Mouse (Mus musculus) cerebellum, adult 11-12 months (tissue): ENCODE data around the gene Ralgapa2.

Experiments used
- DNase-seq: peaks from one replicate; pipeline ENCODE4 v3.0.0; 2022

Ralgapa2 gene

DNA sequence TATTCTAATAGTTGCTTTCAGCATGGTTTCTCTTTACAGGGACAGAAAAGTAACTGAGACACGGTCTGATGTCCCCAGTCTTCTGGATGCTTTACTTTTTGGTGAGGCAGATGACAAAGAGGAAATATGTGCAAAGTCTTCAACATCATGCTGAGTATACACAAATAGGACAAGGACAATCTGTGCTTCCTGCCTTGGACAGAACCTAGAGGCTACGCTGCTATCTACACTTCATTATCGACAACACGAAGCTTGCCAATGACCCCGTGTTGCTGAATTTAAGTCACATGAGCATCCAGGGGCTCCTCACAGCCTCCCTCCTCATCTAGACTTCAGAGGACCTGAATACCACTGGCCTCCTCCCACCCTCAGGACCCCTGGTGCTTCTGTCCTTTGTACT is 161.9 kb downstream of the Ralgapa2 start:
- no peak for DNase-seq

DNA sequence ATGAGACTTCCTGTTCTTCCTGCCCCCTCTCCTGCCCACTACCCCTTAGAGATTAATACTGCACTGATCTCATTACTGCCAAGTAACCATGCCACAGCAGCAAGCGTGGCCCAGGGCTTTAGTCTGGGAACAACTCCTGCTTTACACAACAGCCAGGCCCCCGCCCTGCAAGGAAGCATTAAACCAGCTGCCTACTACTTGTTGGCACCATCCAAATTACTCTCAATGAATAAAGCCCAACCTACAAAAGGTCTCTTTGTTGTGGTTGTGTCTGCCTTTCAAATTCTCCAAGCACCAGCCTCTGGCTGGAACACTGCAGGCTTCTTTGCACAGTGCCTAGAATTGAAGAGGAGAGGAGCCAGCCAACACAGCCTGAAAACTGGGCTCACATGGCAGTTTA is 164.2 kb downstream of the Ralgapa2 start:
- DNase-seq, result no peak

DNA sequence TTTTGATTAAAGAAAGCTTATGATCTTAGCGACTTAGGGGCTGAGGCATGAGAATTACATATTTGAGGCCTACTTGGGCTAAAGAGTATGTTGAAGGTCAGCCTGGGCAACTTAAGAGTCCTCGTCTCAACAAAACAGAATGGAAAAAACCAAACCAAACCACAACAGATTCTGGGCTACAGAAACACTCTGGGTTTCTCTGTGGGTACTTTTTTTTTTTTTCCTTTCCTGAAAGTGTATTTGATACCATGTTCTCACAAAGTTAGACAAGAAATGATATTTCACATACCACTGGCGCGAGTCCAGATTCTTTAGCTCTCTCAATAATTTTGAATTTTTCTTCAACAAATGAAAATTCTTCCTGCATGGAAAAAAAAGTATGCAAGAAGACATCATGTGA is 172.1 kb downstream of the Ralgapa2 start:
- no peak for DNase-seq

DNA sequence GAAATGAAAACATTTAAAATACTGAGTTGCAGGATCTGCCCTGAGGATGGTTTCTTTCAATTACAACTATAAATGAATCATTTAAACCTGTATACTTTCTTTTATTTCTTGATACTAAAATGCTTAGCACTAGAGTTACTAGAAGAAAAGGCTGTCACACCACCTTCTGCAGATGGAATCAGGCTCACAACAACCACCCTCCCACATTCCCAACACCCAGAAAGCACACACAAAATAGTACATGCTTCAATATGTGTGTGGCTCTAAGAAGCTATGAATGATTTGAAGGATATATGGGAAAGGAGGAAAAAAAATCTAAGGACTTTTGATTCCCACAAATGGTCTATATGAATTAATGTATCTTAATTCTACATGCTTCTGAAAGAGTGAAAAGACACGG is 174.6 kb downstream of the Ralgapa2 start:
- DNase-seq, result no peak

DNA sequence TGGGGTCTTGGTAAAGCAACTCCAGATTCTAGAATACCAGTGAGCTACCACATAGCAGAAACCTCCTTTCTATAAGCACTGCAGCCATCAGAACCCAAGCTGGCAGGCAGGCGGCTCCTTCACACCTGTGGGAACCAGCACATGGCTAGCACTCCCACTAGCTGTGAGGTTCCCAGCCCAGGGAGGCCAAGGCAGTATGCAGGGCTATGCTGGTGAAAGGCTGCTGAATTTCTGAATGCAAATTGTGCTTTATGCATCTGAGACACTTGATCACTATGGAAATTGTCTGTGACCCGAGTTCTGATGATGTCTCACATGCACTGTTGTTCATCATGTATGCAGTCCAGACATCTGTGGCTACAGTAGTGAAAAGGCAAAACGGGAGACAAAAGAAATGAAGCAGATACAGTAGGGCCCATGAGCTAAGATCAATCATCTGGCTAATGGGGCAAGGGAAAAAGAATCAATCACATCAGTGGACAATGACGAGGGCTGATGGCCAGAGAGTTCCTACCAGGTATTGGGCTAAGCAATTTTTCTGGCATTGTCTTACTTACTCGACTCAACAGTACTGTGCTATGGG is 180.2 kb downstream of the Ralgapa2 start:
- DNase-seq, result no peak

DNA sequence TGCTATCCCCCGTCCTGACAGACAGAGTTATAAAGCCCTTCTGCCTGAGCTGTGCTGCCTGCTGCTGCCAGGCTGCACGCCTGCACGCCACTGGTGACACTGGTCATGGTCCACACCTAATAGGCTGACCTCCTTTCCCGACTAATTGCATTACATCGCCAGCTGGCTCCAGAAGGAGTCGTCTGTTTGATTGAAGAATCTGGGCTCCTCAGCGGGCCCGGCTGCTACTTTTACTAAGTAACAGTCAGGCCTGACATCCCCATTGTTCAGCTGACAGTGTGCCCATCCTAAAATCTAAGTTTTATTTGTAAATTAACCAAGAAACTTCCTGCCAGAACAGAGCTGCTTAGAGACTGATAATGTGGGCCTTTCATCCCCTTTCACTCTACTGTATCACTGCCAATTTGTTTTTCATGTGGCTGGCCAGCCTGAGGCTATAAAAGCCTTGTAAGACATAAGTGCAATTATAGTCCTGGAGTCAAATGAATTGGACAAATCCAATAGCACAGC is 181.3 kb downstream of the Ralgapa2 start:
- peak; percentile 72 for DNase-seq

DNA sequence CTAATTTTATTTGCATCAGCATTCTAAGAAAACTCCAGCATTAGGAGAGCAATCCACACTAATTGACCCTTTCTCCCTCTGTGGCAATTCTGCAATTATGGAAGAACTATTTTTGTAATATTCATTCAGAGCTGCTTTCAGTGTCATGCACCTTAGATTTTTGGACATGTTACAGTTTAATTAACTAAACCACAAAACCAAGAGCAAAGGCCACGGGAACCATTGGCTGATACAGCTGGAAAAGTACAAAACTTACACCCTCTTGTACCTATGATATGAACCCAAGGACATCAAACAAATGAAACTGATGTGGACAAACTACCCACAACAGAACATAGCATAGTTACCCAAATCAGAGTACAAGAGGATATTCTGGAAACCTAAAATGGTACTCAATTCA is 182.0 kb downstream of the Ralgapa2 start:
- DNase-seq, result no peak

DNA sequence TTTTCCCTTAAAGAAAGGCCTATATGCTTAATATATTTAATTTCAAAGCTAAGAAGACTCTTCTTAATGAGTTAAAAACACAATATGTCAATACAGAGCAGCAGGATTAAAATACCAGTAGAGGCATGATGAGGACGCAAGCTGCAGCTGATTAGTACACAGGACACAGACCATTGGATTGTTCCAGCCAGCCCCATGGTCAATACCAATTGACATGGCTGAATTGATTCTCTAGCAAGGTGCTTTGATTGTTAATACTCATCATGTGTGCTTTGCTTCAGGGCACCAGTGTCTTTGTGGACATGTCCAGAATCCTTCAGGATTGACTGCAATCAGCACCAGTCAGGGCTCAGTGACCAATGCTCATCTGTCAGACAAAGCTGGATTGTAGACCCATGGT is 185.5 kb downstream of the Ralgapa2 start:
- no peak for DNase-seq

DNA sequence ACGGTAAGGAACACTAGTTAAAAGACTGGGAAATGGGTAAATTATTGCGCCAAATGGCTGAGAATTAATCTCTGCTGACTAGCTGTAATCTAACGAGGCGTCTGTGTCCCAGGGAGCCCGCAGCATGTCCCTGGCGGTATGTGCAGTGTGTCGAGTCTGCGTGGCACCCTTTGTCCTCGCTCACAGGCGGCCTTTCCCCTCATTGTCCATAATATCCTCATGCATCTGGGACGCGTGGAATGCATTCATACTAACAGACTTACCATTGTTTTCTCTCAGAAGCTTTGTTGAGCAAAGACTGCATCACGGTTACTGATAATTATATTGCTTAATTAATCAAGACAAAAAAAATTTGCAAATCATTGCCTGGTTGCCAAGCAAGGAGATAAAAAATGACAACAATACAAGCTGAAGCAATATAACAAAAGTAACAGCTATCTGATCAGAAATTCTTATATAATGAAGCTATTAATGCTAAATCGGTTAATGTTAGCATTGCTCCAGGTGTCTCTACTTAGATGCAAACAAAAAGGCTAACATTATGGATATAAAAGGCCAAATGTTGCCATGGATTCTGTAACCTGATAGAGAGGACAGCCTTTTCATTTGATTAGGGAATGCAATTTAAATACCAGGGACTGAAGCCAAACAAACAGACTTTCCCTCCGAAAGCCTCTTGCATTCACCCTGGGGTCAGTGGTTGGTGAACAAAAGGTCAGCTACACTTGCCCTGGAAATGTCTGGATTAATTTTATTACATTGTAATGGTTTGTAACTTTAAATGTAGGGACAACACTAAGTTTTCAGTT is 187.0 kb downstream of the Ralgapa2 start:
- DNase-seq, result no peak

DNA sequence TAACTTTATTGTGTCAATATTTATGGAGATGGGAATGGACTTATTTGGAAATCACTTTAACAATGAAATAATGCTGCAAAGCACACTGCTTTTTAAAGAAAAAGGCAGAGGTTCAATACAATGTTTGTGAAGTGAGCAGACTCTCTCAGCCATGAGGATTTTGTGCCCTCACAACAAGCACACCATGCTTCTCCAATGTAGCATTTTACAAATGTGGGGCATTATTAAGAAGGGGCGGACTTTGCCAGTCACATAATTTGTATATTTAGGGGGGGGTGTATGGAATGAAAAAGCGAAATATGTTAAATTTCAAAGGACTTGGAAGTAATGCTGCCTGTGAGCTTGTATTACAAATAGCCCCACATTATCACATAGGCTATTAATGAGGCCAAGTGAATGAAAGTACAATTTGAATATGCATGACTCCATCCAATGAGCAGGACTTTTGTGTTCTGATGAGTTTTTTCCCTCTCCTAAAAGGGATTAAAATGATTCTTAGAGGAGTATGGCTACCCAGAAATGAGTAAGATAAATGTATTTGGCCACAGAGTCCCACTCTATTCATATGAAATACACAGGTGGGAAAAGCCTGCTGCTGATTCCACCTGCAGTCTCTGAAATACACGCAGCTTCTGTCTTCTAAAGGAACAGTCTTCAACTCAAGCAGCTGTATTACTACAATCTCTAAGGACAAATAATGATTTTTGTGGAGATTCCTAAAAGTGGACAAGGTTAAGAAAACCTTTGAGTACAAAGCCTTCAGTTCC is 187.8 kb downstream of the Ralgapa2 start:
- no peak for DNase-seq

DNA sequence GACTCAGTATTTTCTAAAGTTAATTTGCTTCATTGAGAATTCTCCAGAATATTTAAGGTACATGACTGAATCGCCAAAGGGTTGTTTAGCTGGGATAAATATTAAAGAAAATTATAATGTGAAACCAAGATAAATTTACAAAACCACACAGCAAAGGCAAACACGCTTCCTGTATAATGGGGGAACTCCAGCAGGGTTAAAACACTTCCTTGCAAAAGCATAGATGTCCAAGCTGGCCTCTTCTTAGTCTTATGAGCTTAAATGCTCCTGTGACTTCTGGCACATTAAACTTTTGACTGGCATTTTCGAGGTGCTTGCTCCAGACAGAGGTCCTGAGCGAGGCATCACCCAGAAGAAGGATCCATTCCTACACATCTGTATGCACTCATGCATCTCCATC is 188.6 kb downstream of the Ralgapa2 start:
- no peak for DNase-seq

DNA sequence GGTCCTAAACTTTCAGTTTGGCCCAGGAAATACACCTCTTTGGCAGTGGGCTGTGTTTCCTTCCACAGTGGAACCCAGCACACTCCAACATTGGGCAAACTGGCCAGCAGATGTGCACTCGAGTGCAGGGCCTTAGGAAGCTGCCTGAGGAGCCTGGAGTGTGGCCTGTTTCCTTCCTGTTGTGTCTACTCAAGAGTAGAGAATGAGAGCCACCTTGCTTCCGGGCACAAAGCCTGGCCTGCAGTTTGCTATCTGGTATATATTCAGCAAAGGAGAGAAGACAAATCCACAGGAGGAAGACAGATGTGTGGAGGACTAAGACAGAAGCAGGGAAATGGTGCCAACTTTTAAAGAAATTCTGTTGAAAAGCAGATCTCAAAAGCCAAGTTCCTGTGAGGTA is 189.4 kb downstream of the Ralgapa2 start:
- DNase-seq, result no peak

DNA sequence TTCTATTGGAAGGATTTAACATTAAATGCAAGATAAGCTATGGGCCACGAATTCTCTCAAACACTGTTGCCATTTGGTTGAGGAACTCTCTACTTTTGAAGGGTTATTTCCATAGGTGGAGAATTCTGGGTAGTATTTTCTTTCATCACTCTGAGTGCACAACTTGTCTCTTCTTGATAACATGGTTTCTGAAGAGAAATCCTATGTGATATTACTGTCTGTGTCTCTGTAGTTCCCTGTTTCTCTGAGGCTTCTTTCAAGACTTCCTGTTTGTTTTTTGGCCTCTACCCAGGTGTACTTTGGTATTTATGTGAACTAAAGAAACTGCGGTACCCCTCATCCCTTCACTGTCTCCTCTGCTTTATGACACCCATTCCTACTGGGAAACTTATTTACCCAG is 190.1 kb downstream of the Ralgapa2 start:
- no peak for DNase-seq

DNA sequence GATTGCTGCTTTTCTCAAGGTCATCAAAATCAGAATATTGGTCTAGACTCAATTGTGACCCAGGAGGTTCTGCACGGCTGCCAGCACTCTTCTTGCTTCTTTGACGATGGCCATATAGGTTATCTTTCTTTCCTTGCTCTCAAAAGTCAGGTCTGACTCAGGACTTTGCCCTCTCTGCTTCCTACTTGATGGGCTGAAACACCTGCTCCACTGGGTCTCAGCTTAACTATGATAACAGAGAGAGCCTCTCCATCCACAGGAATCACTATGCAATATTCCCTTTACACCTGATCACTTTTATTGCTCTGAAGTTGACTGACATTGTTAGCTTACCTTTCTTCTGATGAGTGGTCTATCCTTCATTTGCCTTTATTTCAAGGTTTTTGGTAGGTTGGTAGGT is 191.5 kb downstream of the Ralgapa2 start:
- DNase-seq, result no peak

DNA sequence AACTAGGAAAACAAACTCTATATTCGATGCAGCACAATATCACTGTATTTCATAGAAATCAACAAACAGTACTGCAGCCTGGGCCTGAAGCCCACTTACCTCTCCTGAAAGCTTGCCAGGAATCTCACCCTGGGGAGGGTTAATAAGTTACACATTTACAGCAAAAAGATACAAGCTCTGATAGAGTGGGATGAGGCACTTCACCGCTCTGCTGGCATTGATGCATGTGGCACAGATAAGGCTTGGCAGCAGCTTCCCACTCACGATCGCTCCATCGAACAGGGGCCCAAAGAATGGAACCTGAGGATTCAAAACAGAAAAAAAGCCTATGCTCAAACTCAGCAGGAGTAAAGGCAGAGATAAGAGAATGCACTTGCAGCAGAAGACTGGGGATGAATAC is 197.4 kb downstream of the Ralgapa2 start:
- no peak for DNase-seq

DNA sequence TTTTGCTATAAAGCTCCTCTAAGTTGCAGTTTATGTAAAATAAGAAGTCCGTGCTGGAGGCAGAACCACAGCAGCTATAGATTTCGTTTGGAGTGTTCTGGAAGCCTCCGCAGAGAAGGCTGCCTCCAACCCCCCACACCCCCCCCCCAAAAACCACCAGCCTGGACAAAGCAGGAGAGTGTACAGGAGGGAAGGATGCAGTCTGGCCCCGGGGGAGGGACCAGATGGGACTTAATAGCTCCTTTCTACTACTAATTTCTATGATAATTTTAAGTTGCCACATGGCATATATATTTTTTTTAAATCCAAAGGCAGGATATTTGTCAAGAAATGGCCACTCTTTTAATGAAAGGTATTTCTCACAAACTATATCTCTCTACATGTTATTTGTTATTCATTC is 198.3 kb downstream of the Ralgapa2 start:
- DNase-seq, result no peak

DNA sequence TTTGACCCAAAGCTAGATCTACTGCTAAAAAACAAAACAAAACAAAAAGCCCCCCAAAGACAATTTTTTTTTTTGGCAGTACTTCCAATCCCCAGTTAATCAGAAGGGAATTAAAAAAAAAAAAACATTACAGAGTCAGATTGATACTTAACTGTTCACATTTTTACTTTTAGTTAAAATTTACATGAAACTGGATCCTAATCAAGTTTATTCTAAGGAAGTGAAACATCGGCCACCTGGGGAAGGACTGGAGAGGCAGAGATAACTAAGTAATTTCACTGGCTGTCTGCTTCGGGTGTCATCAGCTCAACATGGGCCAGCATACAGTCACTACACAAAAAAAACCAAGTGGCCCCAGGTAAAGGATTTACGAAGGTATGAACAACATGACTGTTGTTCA is 201.4 kb downstream of the Ralgapa2 start:
- DNase-seq, result no peak

DNA sequence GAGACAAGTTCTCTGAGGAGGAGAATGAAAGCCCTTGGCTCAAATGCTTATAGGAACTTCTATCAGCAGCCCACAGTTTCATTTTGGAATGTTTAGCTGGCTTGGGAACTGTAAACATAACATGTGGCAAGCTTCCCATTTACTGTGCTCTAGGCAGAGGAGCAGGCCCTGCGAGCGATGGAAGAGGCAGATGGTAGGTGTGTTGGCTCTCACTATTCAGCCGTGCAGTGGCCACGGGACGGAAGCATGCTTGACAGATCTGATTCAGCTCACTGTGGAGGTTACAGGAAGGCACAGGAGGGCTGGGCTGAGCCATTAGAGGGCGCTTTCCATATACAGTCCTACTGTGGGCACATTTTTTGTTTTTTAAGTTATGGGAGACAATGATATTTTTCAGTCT is 201.9 kb downstream of the Ralgapa2 start:
- DNase-seq, result peak; percentile 89

DNA sequence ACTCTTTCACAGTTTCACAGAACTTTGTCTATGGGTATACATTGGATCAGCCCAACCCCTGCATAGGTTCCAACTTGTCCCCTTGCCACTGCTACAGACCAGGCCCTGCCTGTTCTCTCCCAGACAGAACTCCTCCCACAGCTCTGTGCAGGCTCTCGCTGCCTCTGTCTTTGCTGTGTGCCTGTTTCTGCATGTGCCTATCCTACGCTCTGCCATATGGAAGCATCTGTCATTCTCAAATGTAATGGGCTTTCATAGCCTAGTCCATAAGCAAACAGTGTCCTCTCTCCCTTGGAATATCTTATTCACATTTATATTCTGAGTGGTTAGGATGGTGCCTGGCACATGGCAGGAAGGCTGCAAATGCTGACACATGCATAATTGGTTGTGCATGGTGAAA is 202.7 kb downstream of the Ralgapa2 start:
- no peak for DNase-seq

DNA sequence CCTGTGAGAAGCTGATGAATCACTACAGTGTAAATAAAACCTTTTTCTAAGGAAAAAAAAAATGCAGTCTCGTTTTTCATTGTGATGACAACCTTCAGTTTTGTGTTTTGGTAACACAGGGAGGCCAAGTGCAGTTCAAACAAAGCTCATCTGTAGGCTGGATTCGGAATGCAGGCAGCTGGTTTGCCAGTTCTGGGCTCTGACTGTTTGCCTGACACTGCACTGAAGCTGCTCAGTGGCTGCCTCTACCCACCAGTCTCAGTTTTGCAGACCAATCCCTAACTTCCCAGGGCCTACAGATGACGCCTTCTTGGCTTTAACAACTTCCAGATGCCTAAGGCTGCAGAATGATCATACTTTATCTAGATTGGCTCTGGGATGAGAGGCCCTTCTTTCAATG is 205.1 kb downstream of the Ralgapa2 start:
- DNase-seq, result no peak

DNA sequence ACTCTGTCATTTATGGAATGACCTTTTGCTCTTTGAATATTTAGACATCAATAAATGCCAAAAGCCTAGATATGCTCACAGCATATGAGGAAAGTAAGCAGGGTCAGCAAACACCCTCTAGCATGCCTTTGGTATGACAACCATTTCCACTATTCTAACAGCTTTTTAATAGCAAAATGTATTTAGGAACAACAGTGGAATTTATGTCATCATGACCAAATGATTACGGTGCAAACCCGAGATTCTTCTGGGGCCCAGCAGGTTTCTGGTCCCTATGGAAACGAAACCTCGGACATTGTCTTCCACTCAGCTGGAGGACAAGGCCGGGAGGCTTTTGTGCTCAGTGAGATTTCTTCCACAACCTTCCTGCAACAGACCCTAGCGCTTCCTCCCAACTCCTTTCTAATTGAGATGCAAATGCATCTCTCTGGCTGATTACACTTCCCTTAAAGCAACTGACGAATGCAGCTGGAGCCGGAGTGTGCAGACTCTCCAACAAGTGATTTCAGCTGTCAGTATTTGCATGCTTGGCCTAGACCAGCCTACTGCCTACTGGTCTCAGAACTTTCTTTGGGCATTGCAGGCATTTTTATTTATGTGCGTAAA is 209.9 kb downstream of the Ralgapa2 start:
- no peak for DNase-seq

DNA sequence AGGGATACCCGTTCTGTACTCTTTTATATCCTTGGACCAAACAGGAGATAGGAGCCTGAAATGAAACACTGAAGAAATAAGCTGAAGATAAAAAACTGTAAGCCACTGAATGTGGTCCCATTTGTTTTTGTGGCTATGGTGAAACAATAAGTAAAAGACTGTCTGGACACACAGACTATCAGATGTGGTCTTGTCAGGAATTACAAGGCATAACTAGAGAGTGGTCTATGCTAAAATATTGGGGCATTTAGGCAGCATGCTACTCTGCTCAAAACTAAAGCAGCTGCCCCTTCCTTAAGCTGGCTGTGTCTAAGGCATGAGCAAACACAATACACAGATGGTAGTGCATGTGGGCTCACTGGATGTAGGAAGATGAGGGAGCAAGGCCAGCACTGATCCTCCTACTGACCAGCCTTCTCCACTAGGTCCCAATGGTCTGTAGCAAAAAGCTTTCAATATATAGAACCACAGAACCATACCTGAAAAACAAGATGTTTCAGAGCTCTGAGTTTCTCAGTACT is 211.6 kb downstream of the Ralgapa2 start:
- no peak for DNase-seq

DNA sequence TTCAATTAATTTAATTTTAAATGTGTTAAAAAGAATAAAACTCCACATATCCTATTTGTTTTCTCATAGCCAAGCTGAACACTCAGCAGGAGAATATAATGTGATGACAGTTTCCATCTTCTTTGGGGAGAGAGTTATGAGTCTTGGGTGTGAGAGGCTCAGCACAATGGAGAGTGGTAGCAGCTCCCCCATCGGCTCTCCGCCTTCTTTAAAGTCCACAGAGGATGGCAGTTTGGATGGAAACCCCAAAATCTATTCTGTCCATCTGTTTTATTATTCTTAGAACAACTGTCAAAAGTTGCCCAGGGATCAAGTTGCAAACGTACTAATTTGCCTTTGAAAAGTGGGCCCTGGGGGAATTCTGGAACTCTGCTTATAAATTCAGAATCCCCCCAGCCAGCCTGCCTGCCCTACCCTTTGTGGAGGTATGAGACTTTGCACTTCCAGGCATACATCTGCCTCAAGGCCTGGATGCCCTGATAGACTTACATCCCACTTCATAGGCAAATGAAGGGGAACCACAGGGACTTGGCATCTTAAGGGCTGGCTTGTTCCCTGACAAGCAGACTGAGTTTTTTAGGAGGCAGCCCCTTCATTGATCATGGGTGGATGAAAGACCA is 212.2 kb downstream of the Ralgapa2 start:
- no peak for DNase-seq
